Mouse (Mus musculus): ENCODE results near the gene Orc3.

DNA sequence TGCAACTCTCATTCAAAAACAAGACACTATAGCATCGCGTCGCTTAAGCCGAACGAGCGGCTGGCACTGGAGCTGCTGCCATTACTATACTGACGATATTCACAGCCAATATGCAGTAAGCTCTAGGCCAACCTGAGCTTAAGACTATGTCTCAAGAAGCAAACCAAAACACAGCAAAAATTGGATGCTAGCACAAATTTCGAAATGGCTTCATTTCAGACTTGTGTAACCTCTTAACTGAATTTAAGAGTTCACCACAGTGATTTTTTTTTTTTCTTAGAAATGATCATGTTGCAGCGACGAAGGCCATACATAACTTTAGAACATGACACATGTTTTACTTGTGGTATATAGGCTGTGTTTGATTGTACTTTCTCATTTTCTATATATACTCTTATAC, 8.1 kb downstream of the Orc3 start:
- TF ChIP-seq CTCF (conservative IDR thresholded peaks at IDR 0.05; ENCODE audit: low read length) (no peak), NANOG (IDR thresholded peaks at IDR 0.05; ENCODE audit: borderline replicate concordance, low read length) (no peak)
